Mouse (Mus musculus): ENCODE measurements around the gene Abhd10. TPM values are rescaled to one million over a fixed set of nuclear protein-coding genes. Genes with fewer than 3 reads are reported as not detected.

Abhd10 gene
- polyA plus RNA-seq, 1 experiment from 2014 or later, result 17.3 TPM

GRCm38 (mm10) chr16:45684815-45685214, 57.9 kb downstream of the Abhd10 start:
- ATAC-seq (peak; percentile 44), DNase-seq (ENCODE audit: low read depth, low spot score) (no peak)
- ChIA-PET POLR2A (no interaction called here), CTCF (interaction anchor here (0.7 to 3.3 kb wide), 17 partner anchors 9 to 725 kb away, joined by 3 to 17 read pairs (median 4); partner anchors contain the start of gene Tmprss7)
- in situ Hi-C loops (cut with MboI; ENCODE audit: low pct_unique_long_range_greater_than_20kb), result loop anchor here (10.0 kb wide), 1 partner anchor 340 kb away; no protein-coding TSS in a partner anchor
- no peaks in the 10 kb centered on the region for H3K27me3 ChIP-seq
- peak; percentile 91 for TF ChIP-seq CTCF (IDR thresholded peaks at IDR 0.05)

Other genes with a start within 250 kb of the Abhd10 start
- not detected for gene Gm609, start 250.0 kb downstream of the Abhd10 start, polyA plus RNA-seq (2021)
- not detected for gene Gm17783, start 210.9 kb downstream of the Abhd10 start, polyA plus RNA-seq (2021)
- gene Slc9c1, start 207.6 kb downstream of the Abhd10 start, polyA plus RNA-seq (2021), result not detected
- not detected for gene Gcsam, start 132.6 kb downstream of the Abhd10 start, polyA plus RNA-seq (2021)
- gene BC016579, start 88.9 kb downstream of the Abhd10 start, polyA plus RNA-seq (2021), result not detected
- not detected for gene Tmprss7, start 49.3 kb downstream of the Abhd10 start, polyA plus RNA-seq (2021)
- gene Tagln3, start 18.3 kb downstream of the Abhd10 start, polyA plus RNA-seq (2021), result 0.35 TPM
- gene Phldb2, start 210.6 kb upstream of the Abhd10 start, polyA plus RNA-seq (2021), result 200 TPM

All from Patski (cell line).